Mouse (Mus musculus): ENCODE results near the gene S100a3. TPM values are rescaled to one million over a fixed set of nuclear protein-coding genes. Genes with fewer than 3 reads are reported as not detected.
A peak's percentile ranks its signal among the peaks of the same experiment; 100 is the strongest.

The S100a3 gene
- total RNA-seq, 1 experiment = 1.6 TPM

DNA sequence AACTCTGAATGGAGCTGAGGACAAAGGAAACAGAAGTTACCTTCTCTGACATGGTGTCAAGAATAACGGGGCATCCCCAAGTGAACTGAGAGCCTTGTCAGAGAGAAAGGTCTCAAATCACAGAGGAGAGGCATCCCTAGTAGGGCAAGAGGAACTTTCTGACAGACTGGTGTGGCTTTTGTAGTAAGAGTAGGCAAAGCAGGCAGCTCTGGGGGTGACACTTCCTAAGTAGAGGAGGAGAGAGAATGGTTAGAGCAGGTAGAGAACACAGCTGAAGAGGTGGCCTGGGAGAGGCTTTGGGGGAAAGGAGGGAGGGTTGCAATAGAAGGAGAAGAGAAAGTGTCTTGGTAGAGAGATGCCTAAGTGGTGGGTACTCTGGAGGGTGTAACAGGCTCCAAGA, 24.9 kb upstream of the S100a3 start:
- Histone ChIP-seq H3K9ac (ENCODE audit: insufficient read depth, low read depth, low read length, poor library complexity, severe bottlenecking) (no peak overlapping the region), H3K9me3 (ENCODE audit: control insufficient read depth, insufficient read depth, low read depth, low read length) (no peaks in the 10 kb centered on the region), H3K36me3 (ENCODE audit: control insufficient read depth, insufficient read depth, low read length, poor library complexity, severe bottlenecking) (no peaks in the 10 kb centered on the region), H3K4me3 (ENCODE audit: insufficient read depth in 1 of 2, low read depth in 1 of 2, low read length in 2 of 2, poor library complexity in 1 of 2, severe bottlenecking in 1 of 2) (no peak overlapping the region), H3K27ac (ENCODE audit: insufficient read depth, low read depth, low read length, poor library complexity, severe bottlenecking) (no peak overlapping the region), H3K4me1 (ENCODE audit: control insufficient read depth in 2 of 2, insufficient read depth in 2 of 2, low read length in 2 of 2, poor library complexity in 1 of 2) (0 out of 4 replicates have a peak, but pooled peaks cover 0 to 2% of the 10 kb centered on the region in 2 experiments)
- TF ChIP-seq MAFK (IDR thresholded peaks at IDR 0.05; ENCODE audit: insufficient read depth, low read depth, low read length) (no peak), HCFC1 (IDR thresholded peaks at IDR 0.05; ENCODE audit: borderline replicate concordance, insufficient read depth, low read length) (no peak), ZC3H11A (IDR thresholded peaks at IDR 0.05; ENCODE audit: borderline replicate concordance, low read depth, low read length) (no peak), ZNF384 (IDR thresholded peaks at IDR 0.05; ENCODE audit: low read depth, low read length) (no peak), CHD2 (IDR thresholded peaks at IDR 0.05; ENCODE audit: low read depth, low read length) (no peak)
- in situ Hi-C loops (cut with MboI; ENCODE audit: low sequenced_read_pairs in 2 of 2, unreplicated experiment in 2 of 2) = no loop called here
- no peak for DNase-seq (ENCODE audit: low read depth, low spot score)

DNA sequence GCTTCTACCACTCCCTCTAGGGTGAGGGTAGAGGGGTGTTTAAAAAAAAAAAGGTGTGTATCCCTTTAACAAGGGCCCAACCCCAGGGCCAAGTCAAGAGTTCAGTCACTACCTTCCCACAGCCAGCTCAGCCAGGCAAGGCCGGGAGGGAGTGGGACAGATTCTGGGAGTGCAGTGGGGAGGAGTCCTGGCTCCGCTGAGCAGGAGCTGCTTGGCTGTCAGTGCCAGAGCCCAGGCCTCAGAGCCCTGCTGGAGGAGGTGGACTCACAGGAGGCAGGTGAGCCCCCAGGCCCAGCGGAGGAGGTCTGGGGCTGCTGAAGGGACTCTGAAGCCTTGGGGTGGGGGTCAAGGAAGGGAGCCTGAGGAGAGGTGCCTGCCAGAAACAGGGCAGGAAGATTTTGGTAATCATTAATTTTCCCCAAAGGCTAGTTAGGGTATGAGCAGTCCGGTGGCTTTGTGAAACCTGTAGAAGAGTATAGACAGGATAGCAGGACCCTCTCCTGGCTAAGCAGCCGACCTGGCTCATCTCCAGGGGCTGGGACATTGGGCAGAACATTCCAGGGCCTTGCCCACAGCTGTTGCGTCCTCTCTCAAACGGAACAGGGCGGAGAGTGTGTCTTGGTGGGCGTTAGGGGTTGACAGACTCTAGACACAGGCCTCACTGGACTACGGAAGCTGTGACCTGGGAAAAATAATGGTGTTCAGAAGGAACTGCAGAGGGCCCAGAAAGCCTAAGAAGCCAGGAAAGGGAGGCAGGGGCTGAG, 23.1 kb upstream of the S100a3 start, which contains the start of gene S100a16:
S100a16 (plus strand) TSS at position 114 of the 764 bp plus-strand sequence.
- DNase-seq (ENCODE audit: low read depth, low spot score) = no peak
- H3K36me3 ChIP-seq (ENCODE audit: control insufficient read depth, insufficient read depth, low read length, poor library complexity, severe bottlenecking) = no peaks in the 10 kb centered on the region
- H3K27ac ChIP-seq (ENCODE audit: insufficient read depth, low read depth, low read length, poor library complexity, severe bottlenecking) = no peak within 1 kb of the TSS
- no peaks in the 10 kb centered on the region for H3K9me3 ChIP-seq (ENCODE audit: control insufficient read depth, insufficient read depth, low read depth, low read length)
- H3K9ac ChIP-seq (ENCODE audit: insufficient read depth, low read depth, low read length, poor library complexity, severe bottlenecking) = no peak within 1 kb of the TSS
- H3K4me3 ChIP-seq (ENCODE audit: insufficient read depth in 1 of 2, low read depth in 1 of 2, low read length in 2 of 2, poor library complexity in 1 of 2, severe bottlenecking in 1 of 2) = peak within 1 kb of the TSS in 1 of 2 experiments; percentile 17; a peak in 1 of 4 replicates
- peaks cover 2 to 8% of the 10 kb centered on the region in 2 experiments; a peak in 2 of 4 replicates for H3K4me1 ChIP-seq (ENCODE audit: control insufficient read depth in 2 of 2, insufficient read depth in 2 of 2, low read length in 2 of 2, poor library complexity in 1 of 2)
- in situ Hi-C loops (cut with MboI; ENCODE audit: low sequenced_read_pairs in 2 of 2, unreplicated experiment in 2 of 2) = no loop called here
- TF ChIP-seq MAFK (IDR thresholded peaks at IDR 0.05; ENCODE audit: insufficient read depth, low read depth, low read length) (no peak), HCFC1 (IDR thresholded peaks at IDR 0.05; ENCODE audit: borderline replicate concordance, insufficient read depth, low read length) (no peak), ZC3H11A (IDR thresholded peaks at IDR 0.05; ENCODE audit: borderline replicate concordance, low read depth, low read length) (no peak), CHD2 (IDR thresholded peaks at IDR 0.05; ENCODE audit: low read depth, low read length) (no peak), ZNF384 (IDR thresholded peaks at IDR 0.05; ENCODE audit: low read depth, low read length) (no peak)

DNA sequence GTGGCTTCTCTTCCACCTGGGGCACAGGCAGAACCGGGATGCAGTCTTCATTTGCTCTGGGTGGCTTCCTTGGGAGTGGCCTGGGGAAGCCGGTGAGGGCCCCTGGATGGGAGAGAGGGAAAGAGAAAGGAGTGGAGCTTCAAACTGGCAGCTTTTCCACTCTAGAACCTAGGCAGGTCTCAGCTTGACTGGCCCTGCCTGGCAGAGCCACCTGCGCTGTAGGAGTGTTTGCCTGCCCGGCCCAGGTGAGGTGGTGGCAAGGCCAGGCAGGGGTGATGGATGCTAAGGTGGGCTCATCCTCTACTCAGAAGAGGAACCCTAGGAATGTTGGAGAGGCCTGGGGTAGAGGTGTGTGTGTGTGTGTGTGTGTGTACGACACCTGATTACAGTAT, 22.5 kb upstream of the S100a3 start:
- Histone ChIP-seq H3K4me3 (ENCODE audit: insufficient read depth in 1 of 2, low read depth in 1 of 2, low read length in 2 of 2, poor library complexity in 1 of 2, severe bottlenecking in 1 of 2) (no peak overlapping the region), H3K36me3 (ENCODE audit: control insufficient read depth, insufficient read depth, low read length, poor library complexity, severe bottlenecking) (no peaks in the 10 kb centered on the region), H3K9me3 (ENCODE audit: control insufficient read depth, insufficient read depth, low read depth, low read length) (no peaks in the 10 kb centered on the region), H3K27ac (ENCODE audit: insufficient read depth, low read depth, low read length, poor library complexity, severe bottlenecking) (no peak overlapping the region), H3K4me1 (ENCODE audit: control insufficient read depth in 2 of 2, insufficient read depth in 2 of 2, low read length in 2 of 2, poor library complexity in 1 of 2) (peaks cover 2 to 8% of the 10 kb centered on the region in 2 experiments; a peak in 2 of 4 replicates), H3K9ac (ENCODE audit: insufficient read depth, low read depth, low read length, poor library complexity, severe bottlenecking) (no peak overlapping the region)
- in situ Hi-C loops (cut with MboI; ENCODE audit: low sequenced_read_pairs in 2 of 2, unreplicated experiment in 2 of 2) = no loop called here
- no peak for DNase-seq (ENCODE audit: low read depth, low spot score)
- TF ChIP-seq HCFC1 (IDR thresholded peaks at IDR 0.05; ENCODE audit: borderline replicate concordance, insufficient read depth, low read length) (no peak), MAFK (IDR thresholded peaks at IDR 0.05; ENCODE audit: insufficient read depth, low read depth, low read length) (no peak), ZC3H11A (IDR thresholded peaks at IDR 0.05; ENCODE audit: borderline replicate concordance, low read depth, low read length) (no peak), CHD2 (IDR thresholded peaks at IDR 0.05; ENCODE audit: low read depth, low read length) (no peak), ZNF384 (IDR thresholded peaks at IDR 0.05; ENCODE audit: low read depth, low read length) (no peak)

DNA sequence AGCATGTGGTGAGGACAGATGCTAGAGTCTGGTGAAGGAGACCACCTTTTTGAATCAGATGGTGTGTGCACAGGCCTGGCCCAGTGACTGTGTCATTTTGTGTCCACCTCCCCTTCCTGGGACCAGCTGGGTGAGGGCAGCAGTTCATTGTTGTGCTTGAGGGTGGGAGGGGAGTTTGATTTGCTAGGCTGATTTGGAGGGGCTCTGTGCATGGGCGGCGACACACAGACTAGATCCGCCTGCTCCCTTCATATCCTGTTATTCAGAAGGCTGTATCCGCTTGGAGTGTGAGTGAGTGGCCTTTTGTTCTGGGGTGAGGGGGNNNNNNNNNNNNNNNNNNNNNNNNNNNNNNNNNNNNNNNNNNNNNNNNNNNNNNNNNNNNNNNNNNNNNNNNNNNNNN, 19.5 kb upstream of the S100a3 start:
- H3K4me3 ChIP-seq (ENCODE audit: insufficient read depth in 1 of 2, low read depth in 1 of 2, low read length in 2 of 2, poor library complexity in 1 of 2, severe bottlenecking in 1 of 2) = no peak overlapping the region; a peak in 1 of 4 replicates
- DNase-seq (ENCODE audit: low read depth, low spot score) = no peak
- TF ChIP-seq MAFK (IDR thresholded peaks at IDR 0.05; ENCODE audit: insufficient read depth, low read depth, low read length) (no peak), CHD2 (IDR thresholded peaks at IDR 0.05; ENCODE audit: low read depth, low read length) (no peak), ZNF384 (IDR thresholded peaks at IDR 0.05; ENCODE audit: low read depth, low read length) (no peak), ZC3H11A (IDR thresholded peaks at IDR 0.05; ENCODE audit: borderline replicate concordance, low read depth, low read length) (no peak), HCFC1 (IDR thresholded peaks at IDR 0.05; ENCODE audit: borderline replicate concordance, insufficient read depth, low read length) (no peak)

More for the DNA sequence above, 19.5 kb upstream of the S100a3 start:
- Histone ChIP-seq H3K27ac (ENCODE audit: insufficient read depth, low read depth, low read length, poor library complexity, severe bottlenecking) (no peak overlapping the region), H3K9me3 (ENCODE audit: control insufficient read depth, insufficient read depth, low read depth, low read length) (no peaks in the 10 kb centered on the region), H3K4me1 (ENCODE audit: control insufficient read depth in 2 of 2, insufficient read depth in 2 of 2, low read length in 2 of 2, poor library complexity in 1 of 2) (peaks cover 2 to 8% of the 10 kb centered on the region in 2 experiments; a peak in 2 of 4 replicates), H3K9ac (ENCODE audit: insufficient read depth, low read depth, low read length, poor library complexity, severe bottlenecking) (no peak overlapping the region), H3K36me3 (ENCODE audit: control insufficient read depth, insufficient read depth, low read length, poor library complexity, severe bottlenecking) (no peaks in the 10 kb centered on the region)
- in situ Hi-C loops (cut with MboI; ENCODE audit: low sequenced_read_pairs in 2 of 2, unreplicated experiment in 2 of 2) = no loop called here
